Mouse (Mus musculus): ENCODE measurements around the gene Trp73. TPM values are rescaled to one million over a fixed set of nuclear protein-coding genes. Genes with fewer than 3 reads are reported as not detected.

The Trp73 gene
- polyA plus RNA-seq, 1 experiment from 2014 or later = 0.04 TPM

- H3K9ac ChIP-seq = no peak overlapping the region
- H3K4me1 ChIP-seq = no peaks in the 10 kb centered on the region
- no peaks in the 10 kb centered on the region for H3K9me3 ChIP-seq (replicated peaks)
- no peak overlapping the region for H3K27ac ChIP-seq
- 25% methylated on average over 2 of the region's 2 CpGs for WGBS (ENCODE audit: insufficient replicate concordance)
- H3K4me2 ChIP-seq = no peak overlapping the region
- ATAC-seq = no peak
- H3K4me3 ChIP-seq = no peak overlapping the region
- H3K27me3 ChIP-seq (replicated peaks) = peaks cover 40% of the 10 kb centered on the region
- H3K36me3 ChIP-seq = no peaks in the 10 kb centered on the region
Measured at GRCm38 (mm10) chr4:154056661-154057060, 83.3 kb downstream of the Trp73 start.

DNA sequence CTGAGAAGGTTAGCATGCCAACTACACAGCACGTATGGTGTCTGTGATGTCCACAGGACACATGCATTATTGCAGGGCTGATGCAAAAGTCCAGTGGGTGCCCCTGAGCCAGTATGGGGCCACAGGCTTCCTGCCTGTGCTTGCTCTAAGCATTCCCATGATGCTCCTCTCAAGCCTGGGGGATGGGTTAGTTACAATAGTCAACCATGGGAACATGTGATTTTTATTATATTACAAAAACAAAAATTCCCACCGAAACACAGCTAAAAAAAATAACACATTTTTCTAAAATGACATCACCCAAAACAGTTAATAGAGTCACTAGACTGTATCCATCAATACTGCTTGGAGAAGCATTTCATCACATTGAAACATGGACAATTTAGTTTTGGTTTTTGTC, 84.0 kb downstream of the Trp73 start:
- Histone ChIP-seq H3K4me2 (no peak overlapping the region), H3K36me3 (no peaks in the 10 kb centered on the region), H3K9ac (no peak overlapping the region), H3K27me3 (replicated peaks) (peaks cover 39% of the 10 kb centered on the region), H3K4me1 (no peaks in the 10 kb centered on the region), H3K9me3 (replicated peaks) (no peaks in the 10 kb centered on the region), H3K27ac (no peak overlapping the region), H3K4me3 (no peak overlapping the region)
- WGBS (ENCODE audit: insufficient replicate concordance) = 56% methylated on average over 2 of the region's 2 CpGs
- no peak for ATAC-seq

DNA sequence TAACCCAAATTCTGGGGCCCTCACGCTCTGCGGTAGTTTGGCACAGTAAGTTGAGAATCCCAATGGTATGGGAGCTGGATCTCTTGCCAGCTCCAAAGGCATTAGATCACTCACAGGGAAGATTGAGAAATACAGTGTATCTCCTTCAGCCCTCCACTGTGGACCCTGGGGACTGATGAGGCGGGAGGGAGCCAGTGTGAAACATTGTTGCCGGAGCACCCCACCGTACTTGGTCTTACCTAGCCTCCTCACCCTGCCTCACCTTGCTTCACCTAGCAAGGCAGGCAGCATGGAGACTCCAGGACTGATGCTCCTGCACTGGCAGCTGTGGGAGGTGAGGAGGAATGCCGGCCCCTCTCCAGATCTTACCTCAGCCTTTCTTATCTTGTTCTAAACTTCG, 84.5 kb downstream of the Trp73 start:
- ATAC-seq = no peak
- Histone ChIP-seq H3K9ac (no peak overlapping the region), H3K9me3 (replicated peaks) (no peaks in the 10 kb centered on the region), H3K4me2 (no peak overlapping the region), H3K27ac (no peak overlapping the region), H3K27me3 (replicated peaks) (peaks cover 39% of the 10 kb centered on the region), H3K36me3 (no peaks in the 10 kb centered on the region), H3K4me1 (no peaks in the 10 kb centered on the region), H3K4me3 (no peak overlapping the region)
- 70% methylated on average over 7 of the region's 7 CpGs for WGBS (ENCODE audit: insufficient replicate concordance)

DNA sequence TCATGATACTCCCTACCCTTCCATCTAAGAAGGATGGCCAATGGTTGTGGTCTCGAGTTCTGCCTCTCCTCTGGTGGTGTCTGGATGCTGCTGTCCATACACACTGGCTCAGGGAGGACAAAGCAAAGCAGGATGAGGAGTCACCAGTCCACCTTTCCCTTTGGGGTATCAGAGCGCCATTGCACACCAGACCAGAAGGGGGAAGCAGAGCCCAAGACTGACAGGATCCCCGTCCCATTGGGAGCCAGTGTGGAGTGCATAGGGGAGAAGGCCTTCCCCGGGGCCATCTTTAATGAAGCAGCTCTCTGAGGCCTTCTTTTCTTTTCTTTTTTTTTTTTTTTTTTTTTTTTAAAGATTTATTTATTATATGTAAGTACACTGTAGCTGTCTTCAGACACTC, 86.9 kb downstream of the Trp73 start:
- Histone ChIP-seq H3K36me3 (no peaks in the 10 kb centered on the region), H3K4me2 (no peak overlapping the region), H3K27me3 (replicated peaks) (peaks cover 22% of the 10 kb centered on the region; the same call in 1 of the 2 replicates), H3K9me3 (replicated peaks) (no peaks in the 10 kb centered on the region), H3K4me3 (no peak overlapping the region), H3K4me1 (no peaks in the 10 kb centered on the region), H3K27ac (no peak overlapping the region), H3K9ac (no peak overlapping the region)
- 40% methylated on average over 4 of the region's 4 CpGs for WGBS (ENCODE audit: insufficient replicate concordance)
- ATAC-seq = no peak

GRCm38 (mm10) chr4:154051401-154051800, 88.6 kb downstream of the Trp73 start:
- no peak overlapping the region for H3K4me3 ChIP-seq
- no peak overlapping the region for H3K9ac ChIP-seq
- no peak for ATAC-seq
- no peaks in the 10 kb centered on the region for H3K36me3 ChIP-seq
- H3K27ac ChIP-seq = no peak overlapping the region
- no peaks in the 10 kb centered on the region for H3K4me1 ChIP-seq
- WGBS (ENCODE audit: insufficient replicate concordance) = 75% methylated on average over 3 of the region's 3 CpGs
- H3K27me3 ChIP-seq (replicated peaks) = peaks cover 10% of the 10 kb centered on the region; the same call in 1 of the 2 replicates
- H3K9me3 ChIP-seq (replicated peaks) = no peaks in the 10 kb centered on the region
- no peak overlapping the region for H3K4me2 ChIP-seq

- no peak overlapping the region for H3K27ac ChIP-seq
- H3K9me3 ChIP-seq (replicated peaks) = no peaks in the 10 kb centered on the region
- H3K4me2 ChIP-seq = no peak overlapping the region
- no peaks in the 10 kb centered on the region for H3K4me1 ChIP-seq
- H3K4me3 ChIP-seq = no peak overlapping the region
- no peak overlapping the region for H3K9ac ChIP-seq
- peaks cover 8% of the 10 kb centered on the region; the same call in 1 of the 2 replicates for H3K27me3 ChIP-seq (replicated peaks)
- H3K36me3 ChIP-seq = no peaks in the 10 kb centered on the region
- ATAC-seq = no peak
- WGBS (ENCODE audit: insufficient replicate concordance) = 60% methylated on average over 5 of the region's 5 CpGs
Measured at GRCm38 (mm10) chr4:154045837-154046236, 94.2 kb downstream of the Trp73 start.

DNA sequence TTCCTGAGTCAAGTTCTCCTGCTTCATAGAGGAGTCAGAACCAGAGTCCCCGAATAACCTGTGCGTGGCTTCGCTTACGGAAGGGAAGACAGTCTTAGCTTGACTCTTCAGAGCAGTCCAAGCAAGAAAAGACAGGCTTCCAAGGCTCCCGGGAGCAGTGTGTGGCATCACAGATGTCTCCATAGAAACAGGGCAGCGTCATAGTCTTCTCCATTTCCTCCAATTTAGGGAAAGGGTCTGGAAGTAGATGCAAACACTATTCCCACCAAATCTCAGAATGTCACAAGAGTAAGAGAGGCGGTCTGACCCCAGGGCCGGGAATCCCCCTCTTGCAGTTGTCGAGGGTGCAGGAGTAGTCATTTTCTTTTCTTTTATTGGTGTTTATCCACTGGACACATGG, 97.4 kb downstream of the Trp73 start, which contains the start of gene Ccdc27:
Gene Ccdc27, minus strand, starts transcription at position 101 of the 400 bp plus-strand sequence.
- ATAC-seq = no peak
- Histone ChIP-seq H3K36me3 (no peaks in the 10 kb centered on the region), H3K27ac (no peak within 1 kb of the TSS), H3K27me3 (replicated peaks) (peaks cover 14% of the 10 kb centered on the region; the same call in 1 of the 2 replicates), H3K4me1 (no peaks in the 10 kb centered on the region), H3K9ac (no peak within 1 kb of the TSS), H3K4me2 (no peak within 1 kb of the TSS), H3K9me3 (replicated peaks) (no peaks in the 10 kb centered on the region), H3K4me3 (no peak within 1 kb of the TSS)
- WGBS (ENCODE audit: insufficient replicate concordance) = 73% methylated on average over 9 of the region's 9 CpGs

DNA sequence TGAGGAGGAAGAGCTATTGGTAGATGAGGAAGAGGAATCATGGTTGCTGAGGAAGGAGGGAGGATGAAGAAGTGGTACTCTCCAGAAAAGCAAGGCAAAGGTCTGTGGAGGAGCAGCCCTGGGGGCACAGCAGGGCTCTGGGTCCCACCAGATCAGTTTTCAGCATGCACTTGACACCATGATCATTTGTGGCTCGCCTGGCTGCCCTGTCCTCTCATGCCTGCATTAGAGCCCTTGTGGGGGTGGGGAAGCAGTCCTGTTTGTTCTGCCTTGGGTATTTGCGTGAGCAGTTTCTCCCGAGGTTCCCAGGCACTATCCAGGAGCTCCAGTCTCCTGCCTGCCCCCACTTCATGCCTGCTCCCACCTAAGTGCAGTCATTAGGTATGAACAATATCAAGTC, 102.9 kb downstream of the Trp73 start:
- H3K27me3 ChIP-seq (replicated peaks) = peaks cover 15% of the 10 kb centered on the region; the same call in 1 of the 2 replicates
- H3K4me1 ChIP-seq = peaks cover 20% of the 10 kb centered on the region
- H3K36me3 ChIP-seq = no peaks in the 10 kb centered on the region
- WGBS (ENCODE audit: insufficient replicate concordance) = 32% methylated on average over 3 of the region's 3 CpGs
- no peak overlapping the region for H3K9ac ChIP-seq
- no peak for ATAC-seq
- no peaks in the 10 kb centered on the region for H3K9me3 ChIP-seq (replicated peaks)
- no peak overlapping the region for H3K4me2 ChIP-seq
- no peak overlapping the region for H3K4me3 ChIP-seq
- H3K27ac ChIP-seq = no peak overlapping the region

DNA sequence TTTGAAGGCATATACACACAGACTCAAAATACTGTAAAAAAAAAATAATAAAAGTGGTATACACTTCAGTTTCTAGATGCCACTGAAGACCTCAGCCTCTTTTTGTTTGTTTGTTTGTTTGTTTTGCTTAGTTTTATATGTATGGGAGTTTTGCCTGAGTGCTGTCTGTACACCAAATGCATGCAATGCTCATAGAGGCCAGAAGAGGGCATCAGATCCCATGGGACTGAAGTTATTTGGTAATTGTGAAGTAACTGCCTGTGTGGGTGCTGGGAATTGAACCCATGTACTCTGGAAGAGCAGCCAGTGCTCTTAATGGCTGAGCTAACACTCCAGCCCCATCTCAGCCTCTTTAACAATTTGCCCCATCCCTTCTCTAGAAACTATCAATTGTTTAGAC, 111.4 kb downstream of the Trp73 start:
- Histone ChIP-seq H3K9me3 (replicated peaks) (no peaks in the 10 kb centered on the region), H3K4me2 (no peak overlapping the region), H3K27me3 (replicated peaks) (no peaks in the 10 kb centered on the region), H3K9ac (no peak overlapping the region), H3K36me3 (peaks cover 31% of the 10 kb centered on the region), H3K4me3 (no peak overlapping the region), H3K4me1 (peaks cover 64% of the 10 kb centered on the region), H3K27ac (no peak overlapping the region)
- no peak for ATAC-seq

- Histone ChIP-seq H3K9ac (peak overlapping the region; percentile 93; the same call in 1 of the 2 replicates), H3K27me3 (replicated peaks) (no peaks in the 10 kb centered on the region), H3K4me3 (peak overlapping the region; percentile 86; the same call in 1 of the 2 replicates), H3K4me1 (peaks cover 64% of the 10 kb centered on the region), H3K36me3 (peaks cover 36% of the 10 kb centered on the region), H3K9me3 (replicated peaks) (no peaks in the 10 kb centered on the region), H3K27ac (no peak overlapping the region), H3K4me2 (peak overlapping the region; percentile 91)
- 81% methylated on average over 7 of the region's 7 CpGs for WGBS (ENCODE audit: insufficient replicate concordance)
- ATAC-seq = no peak
Measured at GRCm38 (mm10) chr4:154028066-154028465, 111.9 kb downstream of the Trp73 start.

DNA sequence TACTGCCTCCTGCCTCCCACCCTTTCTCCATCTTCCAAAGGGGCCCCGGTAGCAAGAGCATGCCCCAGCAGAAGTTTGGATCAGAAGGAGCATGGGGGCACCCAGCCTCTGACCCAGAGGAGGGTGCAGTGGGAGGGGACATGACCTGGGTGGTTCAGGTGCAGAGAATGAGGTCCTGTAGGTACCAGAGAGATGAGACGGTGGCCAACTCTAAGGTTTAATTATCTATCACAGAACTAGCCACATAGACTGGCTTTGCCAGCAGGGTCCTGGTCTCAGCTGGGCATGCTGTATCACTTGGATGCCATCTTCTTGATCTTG, 113.6 kb downstream of the Trp73 start:
- 14% methylated on average over 2 of the region's 2 CpGs for WGBS (ENCODE audit: insufficient replicate concordance)
- Histone ChIP-seq H3K27ac (peak overlapping the region; percentile 98), H3K4me1 (peaks cover 69% of the 10 kb centered on the region), H3K9ac (peak overlapping the region; percentile 93), H3K9me3 (replicated peaks) (no peaks in the 10 kb centered on the region), H3K36me3 (peaks cover 46% of the 10 kb centered on the region), H3K4me3 (peak overlapping the region; percentile 86), H3K4me2 (peak overlapping the region; percentile 91), H3K27me3 (replicated peaks) (no peaks in the 10 kb centered on the region)
- no peak for ATAC-seq

GRCm38 (mm10) chr4:154025641-154026440, 114.2 kb downstream of the Trp73 start, which contains the start of gene Smim1:
TSS of gene Smim1 (minus strand) at chr4:154026230.
- peak within 1 kb of the TSS; percentile 93 for H3K9ac ChIP-seq
- peak; percentile 69 for ATAC-seq
- H3K36me3 ChIP-seq = peaks cover 46% of the 10 kb centered on the region
- H3K4me2 ChIP-seq = peak within 1 kb of the TSS; percentile 91
- peak within 1 kb of the TSS; percentile 98 for H3K27ac ChIP-seq
- H3K27me3 ChIP-seq (replicated peaks) = no peaks in the 10 kb centered on the region
- H3K4me3 ChIP-seq = peak within 1 kb of the TSS; percentile 86
- H3K9me3 ChIP-seq (replicated peaks) = no peaks in the 10 kb centered on the region
- peaks cover 70% of the 10 kb centered on the region for H3K4me1 ChIP-seq
- 1% methylated on average over 29 of the region's 33 CpGs for WGBS (ENCODE audit: insufficient replicate concordance)
